Mouse (Mus musculus): ENCODE data around the gene Slc8b1.

The Slc8b1 gene

DNA sequence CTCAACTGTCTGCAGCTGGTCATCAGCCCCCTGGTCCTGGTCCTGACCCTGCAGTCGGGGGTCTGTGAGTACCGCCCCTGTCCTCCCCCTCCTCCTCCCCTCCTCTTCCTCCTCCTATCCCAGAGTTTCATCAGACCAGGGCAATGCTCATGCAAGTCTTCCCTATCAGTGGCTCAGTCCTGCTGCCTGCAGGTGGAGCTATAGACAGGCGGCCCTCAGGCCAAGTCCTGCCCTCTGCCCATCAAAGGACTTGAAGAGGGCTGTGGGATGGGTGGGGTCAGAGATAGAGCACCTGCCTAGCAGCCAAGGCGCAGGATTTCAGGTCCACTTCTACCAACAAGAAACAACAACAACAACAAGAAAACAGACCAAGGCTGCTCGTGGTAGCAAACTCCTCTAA, 14.8 kb downstream of the Slc8b1 start:
- in situ Hi-C loops (cut with MseI, MboI), result no loop called here

DNA sequence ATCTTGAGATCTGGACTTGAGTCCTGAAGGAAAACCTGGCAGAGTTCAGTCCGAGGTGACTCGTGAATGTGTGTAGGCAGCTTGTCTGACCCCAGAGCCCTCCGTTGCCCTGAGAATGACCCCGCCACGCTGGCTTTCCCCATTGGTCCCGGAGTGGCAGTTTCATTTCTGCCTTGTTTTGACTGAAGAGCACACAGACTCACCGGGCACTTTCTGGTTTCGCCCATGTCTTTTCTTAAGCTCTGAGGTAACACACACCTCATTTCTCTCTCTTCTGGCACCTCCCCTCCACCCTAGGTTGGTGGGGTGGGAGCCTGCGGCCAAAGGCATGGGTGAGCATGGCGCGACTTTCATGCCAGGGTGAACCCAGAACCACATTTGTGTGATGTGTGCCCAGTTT, 15.3 kb downstream of the Slc8b1 start:
- in situ Hi-C loops (cut with MseI, MboI), result no loop called here

DNA sequence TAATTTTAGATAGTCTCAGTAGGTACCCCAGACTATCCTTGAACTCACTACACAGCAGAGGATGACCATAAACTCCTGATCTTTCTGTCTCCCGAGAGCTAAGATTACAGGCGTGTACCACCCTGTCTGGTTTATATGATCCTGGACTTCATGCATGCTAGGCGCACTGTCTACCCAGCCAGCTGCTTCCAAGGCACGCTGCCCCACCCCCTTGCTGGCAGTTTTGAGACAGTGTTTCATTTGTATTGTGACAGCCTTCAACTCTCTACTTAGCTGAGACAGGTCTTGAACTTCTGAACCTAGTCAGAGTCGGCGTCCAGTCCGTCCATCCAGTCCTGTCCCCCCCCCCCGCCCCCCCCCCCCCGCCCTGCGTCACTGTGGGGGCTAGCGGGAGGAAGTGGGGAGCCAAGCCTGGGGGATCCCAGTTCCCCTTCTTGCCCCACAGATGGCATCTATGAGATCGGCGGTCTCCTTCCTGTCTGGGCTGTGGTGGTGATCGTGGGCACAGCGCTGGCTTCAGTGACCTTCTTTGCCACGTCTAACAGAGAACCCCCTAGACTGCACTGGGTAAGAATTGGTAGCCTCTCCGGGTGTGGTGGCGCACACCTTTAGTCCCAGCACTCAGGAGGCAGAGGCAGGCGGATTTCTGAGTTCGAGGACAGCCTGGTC, 16.5 kb downstream of the Slc8b1 start:
- in situ Hi-C loops (cut with MseI, MboI), result no loop called here

DNA sequence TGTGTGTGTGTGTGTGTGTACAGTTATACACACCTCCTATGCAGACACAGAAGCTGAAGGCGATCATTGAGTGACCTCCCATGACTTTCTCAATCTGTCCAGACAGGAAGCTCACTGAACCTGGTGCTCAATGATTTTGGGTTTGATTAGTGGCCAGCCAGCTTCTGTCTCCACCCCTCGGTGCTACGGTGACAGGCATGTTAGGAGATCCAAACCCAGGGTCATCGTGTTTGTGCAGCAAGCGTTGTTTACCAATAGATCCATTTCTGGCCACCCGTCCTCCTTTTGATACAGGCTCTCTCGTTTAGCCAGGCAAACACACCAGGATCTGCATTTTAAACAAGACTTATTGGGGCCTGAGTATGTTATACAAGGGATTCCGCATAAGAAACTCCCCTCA, 20.7 kb downstream of the Slc8b1 start:
- in situ Hi-C loops (cut with MseI, MboI), result no loop called here

DNA sequence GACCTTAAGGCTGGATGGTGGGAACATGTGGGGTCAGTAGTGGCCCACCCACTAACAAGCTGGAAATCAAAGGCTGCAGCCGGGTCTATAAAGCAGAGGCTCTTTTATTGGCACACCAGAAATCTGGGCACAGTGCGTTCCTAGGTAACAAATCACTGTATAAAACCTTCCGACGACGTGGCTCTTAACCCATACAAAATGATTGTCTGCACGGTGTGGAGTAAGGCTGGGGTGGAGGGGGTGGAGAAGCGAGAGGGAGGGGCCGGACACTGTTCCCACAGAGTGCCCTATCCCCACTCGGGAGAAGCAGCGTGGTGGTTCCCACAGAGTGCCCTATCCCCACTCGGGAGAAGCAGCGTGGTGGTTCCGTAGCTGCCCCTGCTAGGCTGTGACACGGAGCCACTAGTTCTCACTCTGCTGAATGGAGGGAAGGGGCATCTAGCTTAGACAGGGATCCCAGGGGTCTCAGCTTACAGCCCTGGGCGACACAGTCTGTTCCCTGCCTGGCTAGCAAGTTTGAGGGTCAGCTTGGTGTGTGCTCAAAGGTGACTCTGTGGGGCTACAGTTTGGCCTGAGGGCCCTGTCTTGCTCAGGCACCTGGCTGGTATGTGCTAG, 23.2 kb downstream of the Slc8b1 start:
- in situ Hi-C loops (cut with MseI, MboI), result no loop called here

DNA sequence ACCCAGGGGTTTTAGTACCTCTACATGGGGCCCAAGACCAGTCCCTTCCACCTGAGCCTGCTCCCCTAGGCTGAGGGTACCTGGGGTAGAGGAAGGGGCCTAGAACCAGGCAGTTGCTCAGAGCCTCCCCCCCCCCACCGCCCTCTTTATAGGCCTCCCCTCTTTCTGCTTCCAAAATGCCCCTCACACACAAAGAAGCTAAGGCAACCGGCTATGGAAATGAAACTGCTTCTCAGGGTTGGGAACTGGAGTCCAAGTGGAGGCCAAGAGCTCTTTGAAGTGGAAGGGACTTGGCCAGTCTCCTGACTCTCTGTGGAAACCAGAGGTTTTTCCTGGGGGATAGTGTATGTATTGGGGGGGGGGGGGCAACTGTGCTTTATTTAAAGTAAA, 23.7 kb downstream of the Slc8b1 start:
- in situ Hi-C loops (cut with MseI, MboI), result no loop called here

DNA sequence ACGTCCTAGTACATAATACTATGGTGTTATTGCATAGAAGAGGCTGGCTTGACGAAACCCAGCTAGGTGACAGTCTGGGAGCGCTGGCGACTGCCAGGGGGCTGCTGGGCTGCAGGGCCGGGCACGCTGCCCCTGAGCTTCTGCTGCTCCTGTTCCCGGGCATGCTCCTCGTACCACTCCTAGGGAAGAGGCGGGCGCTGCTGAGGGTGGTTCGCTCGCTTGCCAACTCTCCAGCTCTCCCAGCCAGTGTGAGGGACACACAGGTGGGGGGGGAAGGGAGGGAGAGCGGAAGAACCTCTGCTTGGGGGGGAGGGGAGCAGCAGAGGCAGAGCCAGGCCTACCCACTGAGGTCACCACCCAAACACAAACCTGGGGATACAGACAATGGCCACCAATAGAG, 25.1 kb downstream of the Slc8b1 start:
- in situ Hi-C loops (cut with MseI, MboI), result no loop called here

DNA sequence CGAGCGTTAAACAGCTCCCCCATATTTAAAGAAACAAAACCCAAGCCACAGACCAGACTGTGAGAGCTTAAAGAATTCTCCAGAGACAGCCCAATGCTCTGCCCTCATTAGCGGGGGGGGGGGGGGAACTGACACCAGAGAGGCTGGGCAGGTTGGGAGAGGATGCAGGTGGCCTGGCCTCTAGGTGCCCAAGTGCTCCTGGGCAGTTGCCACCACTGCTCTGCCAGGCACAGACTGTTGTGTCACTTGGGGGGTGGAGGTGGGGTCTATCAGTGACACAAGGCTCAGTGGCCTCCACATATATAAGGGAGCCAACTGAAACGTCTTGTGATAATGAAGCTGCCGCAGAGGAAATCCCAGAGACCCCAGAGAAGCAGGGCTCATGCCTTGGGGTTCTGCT, 25.7 kb downstream of the Slc8b1 start:
- in situ Hi-C loops (cut with MseI, MboI), result no loop called here

DNA sequence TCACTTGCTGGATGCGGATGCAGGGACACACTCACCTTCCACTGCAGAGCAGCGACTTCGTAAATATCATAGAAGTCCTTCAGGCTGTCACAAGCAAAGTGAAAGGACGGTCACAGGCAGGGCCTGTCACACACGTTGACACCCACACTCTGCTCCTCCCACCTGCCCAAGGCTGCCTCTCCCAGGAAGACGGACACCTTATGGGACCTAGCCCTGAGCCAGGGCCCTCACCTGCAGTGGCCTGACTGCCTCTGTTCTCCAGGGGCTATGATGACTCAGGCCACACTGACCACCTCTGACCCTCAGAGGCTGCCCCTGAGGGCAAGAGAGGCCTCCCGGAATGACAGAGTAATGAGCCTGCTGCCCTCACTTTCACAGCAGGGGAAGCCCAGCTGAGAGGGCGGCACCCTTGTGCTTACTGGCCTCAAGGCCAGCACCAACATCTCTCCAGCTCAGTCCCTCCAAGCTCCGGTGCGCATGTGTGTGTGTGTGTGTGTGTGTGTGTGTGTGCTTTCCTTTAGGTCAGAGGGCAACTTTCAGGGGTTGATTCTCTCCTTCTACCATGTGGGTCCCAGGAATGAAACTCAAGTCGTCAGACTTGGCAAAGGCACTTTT, 37.4 kb downstream of the Slc8b1 start:
- in situ Hi-C loops (cut with MseI, MboI), result no loop called here

DNA sequence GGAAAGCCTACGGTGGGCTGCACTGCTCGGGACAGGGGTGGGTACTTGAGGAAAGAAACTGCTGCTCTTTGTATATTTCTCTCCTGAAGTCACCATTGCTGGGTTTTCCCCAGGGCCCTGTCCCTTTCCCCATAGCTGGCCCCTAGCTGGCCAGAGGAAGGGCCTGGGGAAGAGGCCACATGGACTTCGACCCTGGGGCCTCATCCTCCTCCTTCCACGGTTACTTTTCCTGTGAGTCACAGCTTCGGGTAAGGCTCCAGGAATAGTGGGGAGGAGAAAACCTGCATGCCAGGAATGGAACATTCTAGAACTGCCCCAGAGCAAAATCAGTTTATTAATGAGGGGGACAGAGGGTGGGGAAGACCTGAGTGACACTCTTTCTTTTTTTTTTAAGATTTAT, 39.2 kb downstream of the Slc8b1 start:
- in situ Hi-C loops (cut with MseI, MboI), result no loop called here

DNA sequence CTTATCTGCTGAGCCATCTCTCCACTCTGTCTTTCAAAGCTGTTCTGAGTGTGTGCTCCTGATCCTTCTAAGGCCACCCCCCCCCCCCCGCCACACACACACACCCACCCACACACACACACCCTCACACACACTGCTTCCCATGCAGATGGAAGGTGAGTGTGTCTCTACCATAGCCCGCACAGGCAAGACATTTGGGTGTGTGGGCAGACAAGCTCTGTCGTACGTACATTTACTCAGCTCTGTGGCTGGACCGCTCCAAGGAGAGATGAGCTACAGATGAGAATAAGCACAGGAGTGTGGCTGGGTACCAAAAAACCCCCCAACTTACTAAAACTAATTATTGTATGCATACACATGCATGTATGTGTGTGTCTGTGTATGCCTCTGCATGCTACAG, 39.7 kb downstream of the Slc8b1 start:
- in situ Hi-C loops (cut with MseI, MboI), result no loop called here

DNA sequence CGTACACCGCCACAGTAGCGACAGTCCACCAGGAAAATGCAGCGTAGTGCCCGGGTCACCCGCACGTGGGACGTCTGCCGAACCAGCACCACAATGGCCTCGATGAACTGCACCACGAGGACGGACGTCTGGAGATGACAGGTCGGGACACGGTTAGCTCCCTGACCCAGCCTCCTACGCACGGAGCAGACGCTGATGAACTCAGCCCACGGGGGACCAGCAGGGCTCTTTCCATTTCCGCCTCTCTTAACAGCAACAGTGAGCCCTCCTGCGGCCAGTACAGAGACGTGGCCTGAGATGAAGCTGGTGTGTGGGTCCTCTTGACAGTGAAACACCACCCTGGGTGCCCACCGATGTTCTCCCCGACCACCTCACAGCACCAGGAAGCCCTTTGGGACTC, 44.9 kb downstream of the Slc8b1 start:
- in situ Hi-C loops (cut with MseI, MboI), result no loop called here

DNA sequence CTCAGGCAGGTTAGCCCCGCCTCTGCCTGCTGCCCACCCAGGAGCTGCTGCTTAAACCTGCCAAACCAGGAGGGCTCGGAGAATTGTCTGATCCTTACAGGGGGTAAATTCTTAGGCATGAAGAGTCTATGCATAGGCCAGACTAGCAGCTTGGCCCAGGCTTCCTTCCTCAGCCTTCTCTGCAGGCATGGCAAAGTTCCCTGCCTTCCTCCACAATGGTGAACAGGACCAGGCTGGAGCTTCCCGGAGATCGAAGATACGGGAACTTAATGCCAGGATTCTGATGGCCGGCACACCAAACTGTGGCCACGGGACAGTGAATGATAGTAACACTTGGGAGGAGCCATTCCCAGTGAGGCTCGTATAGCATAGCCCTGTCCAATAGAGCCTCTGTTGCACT, 47.1 kb downstream of the Slc8b1 start:
- in situ Hi-C loops (cut with MseI, MboI), result no loop called here

DNA sequence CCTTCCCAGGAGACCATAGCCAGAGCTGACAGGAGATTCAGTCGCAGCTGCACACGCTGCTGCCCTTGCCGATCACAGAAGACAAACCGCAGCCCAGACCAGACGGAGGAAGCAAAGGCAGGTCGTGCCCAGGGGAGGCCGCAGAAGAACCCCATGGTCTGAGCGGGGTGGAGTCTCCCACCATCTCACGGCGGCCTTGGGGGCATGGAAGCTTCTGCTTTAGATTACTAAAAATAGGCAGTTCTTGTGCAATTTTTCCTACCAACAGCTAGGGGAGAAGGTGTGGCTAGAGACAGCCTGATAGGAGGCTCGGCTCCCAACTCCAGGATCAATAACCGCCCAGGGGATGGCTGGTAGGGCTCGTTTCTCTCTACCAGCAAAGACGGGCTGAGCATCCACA, 47.8 kb downstream of the Slc8b1 start:
- in situ Hi-C loops (cut with MseI, MboI), result no loop called here

DNA sequence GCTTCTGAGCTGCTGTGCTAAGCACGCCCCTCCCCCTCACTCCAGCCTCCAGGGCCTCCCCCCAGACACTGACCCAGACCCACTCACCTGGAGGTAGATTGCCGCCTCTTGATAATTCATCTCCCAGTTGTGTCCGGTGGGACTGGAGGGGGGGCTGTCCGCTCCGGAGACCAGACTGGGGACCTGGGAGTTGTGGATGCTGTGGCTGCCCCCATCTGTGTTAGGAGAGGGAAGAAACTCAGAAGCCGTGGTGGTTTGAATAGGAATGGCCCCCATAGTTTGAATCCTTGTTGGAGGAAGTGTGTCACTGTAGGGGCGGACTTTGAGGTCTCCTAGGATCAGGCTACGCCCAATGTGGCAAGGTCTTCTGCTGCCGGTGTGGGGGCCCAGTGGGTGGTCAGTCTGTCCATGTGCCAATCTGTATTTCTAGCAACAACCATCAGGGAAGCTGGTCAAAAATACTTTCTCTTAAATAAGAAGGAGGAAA, 49.2 kb downstream of the Slc8b1 start:
- in situ Hi-C loops (cut with MseI, MboI), result no loop called here

DNA sequence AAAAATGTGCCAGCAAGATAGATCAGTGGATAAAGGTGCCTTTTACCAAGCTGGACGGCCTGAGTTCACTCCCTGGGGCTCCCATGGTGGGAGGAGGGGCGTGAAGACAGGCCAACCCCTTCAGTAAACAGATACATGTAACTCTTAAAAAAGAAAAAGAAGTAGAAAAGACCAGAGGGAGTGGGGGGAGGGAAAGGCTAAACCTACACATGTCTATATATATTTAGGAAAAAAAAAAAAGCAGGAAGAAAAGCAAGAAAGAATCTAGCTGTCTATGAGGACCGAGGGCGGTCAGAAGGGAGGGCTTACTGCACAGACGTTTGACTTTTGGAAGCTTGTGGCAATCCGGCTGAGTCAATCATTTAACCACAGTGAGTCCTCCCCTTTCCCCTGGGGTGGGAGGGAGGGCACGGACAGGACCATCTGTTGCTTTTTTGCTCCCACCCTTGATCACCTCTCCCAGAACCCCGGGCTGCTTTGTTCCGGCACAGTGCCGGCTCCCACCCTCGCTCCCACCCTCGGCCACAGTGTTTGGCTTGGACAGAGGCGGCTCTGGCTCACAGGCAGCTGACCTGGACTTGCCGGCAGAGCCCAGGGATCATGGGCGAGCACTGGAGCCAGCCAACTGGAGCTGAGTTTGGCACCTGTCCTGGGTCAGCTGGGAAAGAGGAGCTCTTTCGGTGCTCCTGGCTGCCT, 49.8 kb downstream of the Slc8b1 start:
- in situ Hi-C loops (cut with MseI, MboI), result no loop called here

DNA sequence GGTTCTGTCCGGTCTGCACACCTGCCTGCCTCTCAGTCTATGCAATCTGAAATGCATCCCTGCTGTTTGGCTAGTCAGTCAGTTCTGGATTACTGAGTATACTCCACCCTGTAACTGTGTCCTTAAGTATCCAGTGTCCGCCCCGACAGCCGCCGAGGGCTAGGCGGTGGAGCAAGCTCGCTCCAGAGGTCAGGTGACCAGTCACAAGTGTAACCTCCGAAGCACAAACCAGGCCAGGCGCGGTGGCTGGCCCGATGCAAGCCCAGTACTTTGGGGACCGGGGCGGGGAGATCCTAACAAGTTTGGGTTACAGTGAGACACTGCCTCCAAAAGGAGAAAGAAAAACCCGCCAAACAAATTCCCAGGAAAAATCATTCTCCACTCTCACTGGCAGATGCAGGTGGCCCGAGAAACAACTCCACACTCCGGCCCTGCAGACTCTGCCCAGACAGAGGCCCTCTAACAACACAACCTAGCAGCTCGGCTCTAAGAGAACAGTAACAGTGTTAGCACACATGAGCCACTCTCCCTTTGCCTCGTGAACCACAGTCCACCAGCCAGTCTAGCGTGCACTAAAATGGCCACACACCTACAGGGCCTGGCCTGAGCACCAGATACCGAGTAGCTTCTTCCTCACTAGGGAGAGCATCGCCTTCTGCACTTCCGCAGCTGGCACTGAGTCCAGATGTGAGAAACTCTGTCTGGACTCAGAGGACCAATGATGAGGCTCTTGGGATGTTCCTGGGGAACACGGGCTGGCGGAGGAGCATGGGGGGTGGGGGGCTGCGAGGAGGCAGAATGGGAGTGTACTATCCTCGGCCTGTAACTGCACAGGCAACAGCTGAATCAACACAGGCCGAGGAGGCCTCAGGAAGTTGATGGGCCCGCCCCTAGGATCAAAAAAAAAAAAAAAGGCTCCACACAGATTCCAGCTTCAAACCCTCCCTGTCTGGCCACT, 52.3 kb downstream of the Slc8b1 start:
- in situ Hi-C loops (cut with MseI, MboI), result no loop called here

DNA sequence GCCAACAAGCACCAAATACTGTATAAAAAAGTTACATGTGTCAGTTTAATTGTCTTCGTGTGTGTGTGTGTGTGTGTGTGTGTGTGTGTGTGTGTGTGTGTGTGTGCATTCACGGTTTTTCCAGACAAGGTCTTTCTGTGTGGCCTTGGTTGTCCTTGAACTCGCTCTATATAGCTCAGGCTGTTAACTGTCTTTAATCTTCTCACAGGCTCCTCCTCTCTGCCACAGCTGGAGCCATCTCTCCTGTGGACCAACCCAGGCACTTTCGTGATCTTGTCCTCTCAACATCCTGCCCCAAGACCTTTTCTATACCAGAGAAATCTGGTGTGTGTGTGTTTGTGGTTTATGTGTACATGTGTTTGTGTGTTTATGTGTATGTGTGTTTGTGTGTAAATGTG, 52.9 kb downstream of the Slc8b1 start:
- in situ Hi-C loops (cut with MseI, MboI), result no loop called here

DNA sequence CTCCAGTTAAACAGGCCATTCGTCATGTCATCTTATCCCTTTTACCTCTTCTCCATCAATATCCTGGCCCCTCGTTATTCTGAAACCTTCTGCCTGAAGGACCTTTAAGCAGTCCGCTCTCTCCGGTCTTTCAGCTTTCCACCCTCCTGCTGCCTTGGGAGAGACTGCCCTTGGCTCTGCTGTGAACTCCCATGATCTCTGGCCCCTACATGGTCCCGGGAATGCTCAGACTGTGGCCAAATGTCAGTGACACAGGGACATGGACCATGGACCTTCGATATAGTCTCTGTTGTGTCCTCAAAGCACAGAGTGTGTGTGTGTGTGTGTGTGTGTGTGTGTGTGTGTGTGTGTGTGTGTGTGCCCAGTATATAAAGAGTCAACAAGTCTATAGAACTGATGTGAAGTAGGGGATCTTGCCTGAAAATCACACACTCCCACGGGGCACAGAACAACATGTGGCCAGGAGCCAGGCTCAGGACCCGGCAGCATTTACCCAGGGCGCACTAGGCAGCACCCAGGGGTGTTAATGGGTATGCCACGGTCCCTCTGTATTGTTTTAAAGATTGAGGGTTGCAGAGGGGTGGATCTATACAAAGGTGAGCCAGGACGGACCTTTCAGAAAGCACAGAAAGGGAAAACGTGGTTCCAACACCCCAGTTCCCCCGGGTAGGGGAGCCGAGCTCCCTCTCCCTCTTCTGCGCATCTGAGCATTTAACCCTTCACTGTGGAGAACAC, 54.4 kb downstream of the Slc8b1 start:
- in situ Hi-C loops (cut with MseI, MboI), result no loop called here

DNA sequence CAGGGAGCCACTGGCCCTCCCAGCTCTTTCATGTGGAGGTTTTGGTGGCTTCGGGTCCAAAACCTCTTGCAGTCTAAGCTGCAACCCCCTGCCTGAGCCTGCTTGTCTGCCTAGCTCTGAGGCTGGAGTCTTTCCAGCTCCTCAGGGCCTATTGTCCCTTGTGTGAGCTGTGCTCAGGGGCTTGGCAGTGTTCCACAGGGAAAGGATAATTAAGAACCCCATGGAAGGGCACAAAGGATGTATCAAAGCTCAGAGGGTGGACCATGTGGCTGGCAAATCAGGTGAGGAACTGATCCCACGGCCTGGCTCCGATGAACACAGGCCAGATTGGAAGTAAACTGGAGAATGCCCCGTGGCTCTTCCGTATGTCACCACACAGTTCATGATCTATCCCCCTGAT, 55.1 kb downstream of the Slc8b1 start:
- in situ Hi-C loops (cut with MseI, MboI), result no loop called here

DNA sequence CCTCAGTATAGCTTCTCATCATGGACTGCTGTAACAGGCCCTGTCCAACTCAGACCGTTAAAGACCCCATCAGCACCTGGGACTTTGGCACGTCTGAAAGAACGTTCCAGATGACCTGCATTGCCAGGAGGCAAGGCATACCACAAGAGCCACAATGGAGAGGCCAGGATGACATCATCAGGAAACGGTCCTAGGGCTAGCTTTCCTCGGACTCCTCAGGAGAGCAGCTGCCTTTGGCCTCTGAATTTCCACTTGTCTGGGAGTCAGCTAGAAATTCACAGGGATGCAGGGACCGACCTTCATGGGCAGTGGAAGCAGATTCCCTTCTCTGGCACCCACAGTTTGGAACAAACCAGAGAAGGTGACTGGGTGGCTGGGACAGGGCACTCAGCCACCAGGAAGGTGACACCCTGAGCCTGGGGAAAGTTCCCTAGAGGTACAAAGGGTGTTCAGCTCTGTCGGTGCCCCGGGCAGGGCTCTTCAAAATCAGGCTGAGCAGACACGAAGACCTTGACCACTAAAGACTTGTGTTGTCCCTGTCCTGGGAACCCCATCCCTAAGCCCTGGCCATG, 55.8 kb downstream of the Slc8b1 start:
- in situ Hi-C loops (cut with MseI, MboI), result no loop called here

Data from mouse trophoblast stem cell (cell line).